Mouse (Mus musculus) spleen, adult 2 months (tissue): ENCODE data around the gene Polr2h. TPM values are rescaled to one million over a fixed set of nuclear protein-coding genes. Genes with fewer than 3 reads are reported as not detected.

ENCODE experiments used
- DNase-seq, 2 experiments: peaks; one replicate each; pipeline versions ENCODE4 v3.0.0 to v3.0.0-alpha.2; 2012 to 2021; ENCODE audit warnings: low spot score in 2 of 2, low read depth in 1 of 2
- H3K27ac ChIP-seq: fragments of 200-500 bp; 2 replicates; pipeline ENCODE4 v1.5.1; 2012; ENCODE audit warnings: low read length, inconsistent platforms; ENCODE audit not compliant: insufficient read depth
- H3K27me3 ChIP-seq: fragments of 200-500 bp; 2 replicates; pipeline ENCODE4 v1.6.1; 2012; ENCODE audit warnings: mild to moderate bottlenecking, moderate library complexity, low read length, inconsistent platforms; ENCODE audit not compliant: control insufficient read depth, insufficient read depth
- H3K36me3 ChIP-seq: fragments of 200-500 bp; 2 replicates; pipeline ENCODE4 v1.6.1; 2012; ENCODE audit warnings: mild to moderate bottlenecking, low read length, inconsistent platforms; ENCODE audit not compliant: control insufficient read depth, insufficient read depth
- H3K4me1 ChIP-seq: fragments of 200-500 bp; 2 replicates; pipeline ENCODE4 v1.6.1; 2011; ENCODE audit warnings: inconsistent platforms; ENCODE audit not compliant: control insufficient read depth, insufficient read depth, insufficient read length
- H3K4me3 ChIP-seq: fragments of 200-500 bp; 2 replicates; pipeline ENCODE4 v1.5.1; 2011; ENCODE audit warnings: mild to moderate bottlenecking, inconsistent platforms; ENCODE audit not compliant: insufficient read depth, insufficient read length; ENCODE audit errors: extremely low read depth
- CTCF ChIP-seq: fragments of 200-500 bp; IDR thresholded peaks from 2 replicates; pipeline ENCODE4 v1.5.1; 2011; ENCODE audit warnings: mild to moderate bottlenecking, inconsistent platforms; ENCODE audit not compliant: insufficient read depth, insufficient read length, insufficient replicate concordance; ENCODE audit errors: extremely low read depth
- POLR2A ChIP-seq: fragments of 200-500 bp; IDR thresholded peaks from 2 replicates; pipeline ENCODE4 v1.6.1; 2011; ENCODE audit warnings: low read depth, low read length, inconsistent platforms
- WGBS: fragments of 180-500 bp; shearing (Covaris S2); methylation state at CpG from one replicate; pipeline ENCODE4 v1.1.7; 2018; 5-methylcytosine and 5-hydroxymethylcytosine counted together
- polyA plus RNA-seq: library from polyadenylated mRNA; depleted of rRNA; stranded (reverse); fragments of >200 nt; gene quantifications from 2 replicates; pipeline ENCODE4 v1.2.3, GENCODE M21; 2012

Gene Polr2h
- polyA plus RNA-seq, 1 experiment: 10.0 TPM

GRCm38 (mm10) chr16:20692241-20692965 is 25.1 kb upstream of the Polr2h start:
- peaks cover 10% of the 10 kb centered on the region for H3K27me3 ChIP-seq
- no peak for DNase-seq
- no peak overlapping the region for H3K27ac ChIP-seq
- 88% methylated on average over 16 of the region's 16 CpGs for WGBS
- H3K36me3 ChIP-seq: peaks cover 25% of the 10 kb centered on the region
- no peak overlapping the region for H3K4me3 ChIP-seq
- TF ChIP-seq POLR2A (no peak), CTCF (no peak)
- H3K4me1 ChIP-seq: 0 out of 2 replicates have a peak, but pooled peaks cover 2% of the 10 kb centered on the region

GRCm38 (mm10) chr16:20693111-20693701 is 24.3 kb upstream of the Polr2h start, which contains the start of gene Fam131a:
Gene Fam131a, plus strand, starts transcription at chr16:20693241.
- TF ChIP-seq POLR2A (no peak), CTCF (no peak)
- DNase-seq: peak in 1 of 2 experiments; percentile 73
- WGBS: 3% methylated on average over 37 of the region's 37 CpGs
- Histone ChIP-seq H3K27ac (peak within 1 kb of the TSS; percentile 29; the same call in 1 of the 2 replicates), H3K4me1 (0 out of 2 replicates have a peak, but pooled peaks cover 2% of the 10 kb centered on the region), H3K4me3 (peak within 1 kb of the TSS; percentile 67), H3K27me3 (peaks cover 10% of the 10 kb centered on the region), H3K36me3 (peaks cover 20% of the 10 kb centered on the region)

- 61% methylated on average over 8 of the region's 8 CpGs for WGBS
- 0 out of 2 replicates have a peak, but pooled peaks cover 2% of the 10 kb centered on the region for H3K4me1 ChIP-seq
- no peak overlapping the region for H3K4me3 ChIP-seq
- TF ChIP-seq CTCF: no peak
- no peak for TF ChIP-seq POLR2A
- no peak overlapping the region for H3K27ac ChIP-seq
- H3K36me3 ChIP-seq: peaks cover 7% of the 10 kb centered on the region
- peaks cover 10% of the 10 kb centered on the region for H3K27me3 ChIP-seq
- no peak for DNase-seq
Measured at GRCm38 (mm10) chr16:20694781-20695180, 22.7 kb upstream of the Polr2h start.

DNA sequence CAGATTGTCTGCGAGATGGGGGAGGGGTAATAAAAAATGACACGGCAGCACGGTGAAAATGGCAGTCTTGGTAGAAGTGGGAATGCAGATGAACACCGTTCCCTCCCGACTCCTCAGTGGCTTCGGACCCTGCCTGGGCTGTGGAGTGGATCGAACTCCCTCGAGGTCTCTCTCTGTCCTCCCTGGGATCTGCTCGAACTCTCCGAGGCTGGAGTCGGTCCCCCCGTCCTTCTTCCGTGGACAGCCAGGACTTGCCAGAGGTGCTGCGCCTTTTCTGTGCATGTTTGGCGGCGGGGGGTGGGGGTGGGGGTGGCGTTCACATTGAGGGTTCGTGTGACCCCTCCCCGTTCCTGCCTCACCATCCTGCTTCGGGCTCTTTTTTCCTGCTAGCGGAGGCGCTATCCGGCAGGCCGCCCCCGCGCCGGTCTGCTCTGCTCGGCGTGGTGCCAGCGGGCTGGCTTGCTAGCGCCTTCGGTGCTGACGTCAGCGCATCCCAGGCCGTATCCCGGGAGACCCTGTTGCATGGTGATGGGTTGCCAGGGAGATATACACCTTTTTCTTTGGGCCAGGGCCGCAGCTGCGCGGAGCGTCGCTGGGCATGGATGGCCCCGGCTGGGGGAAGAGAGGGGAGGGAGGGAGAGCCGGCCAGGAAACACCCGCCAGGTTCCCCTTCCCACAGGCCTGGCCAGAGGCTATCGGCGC is 21.7 kb upstream of the Polr2h start:
- Histone ChIP-seq H3K27ac (no peak overlapping the region), H3K27me3 (peaks cover 10% of the 10 kb centered on the region), H3K4me1 (0 out of 2 replicates have a peak, but pooled peaks cover 2% of the 10 kb centered on the region), H3K4me3 (peak overlapping the region; percentile 23; the same call in 1 of the 2 replicates), H3K36me3 (peaks cover 1% of the 10 kb centered on the region; the same call in 1 of the 2 replicates)
- TF ChIP-seq POLR2A: no peak
- TF ChIP-seq CTCF: no peak
- 4% methylated on average over 46 of the region's 46 CpGs for WGBS
- DNase-seq: no peak

GRCm38 (mm10) chr16:20699266-20699665 is 18.2 kb upstream of the Polr2h start:
- Histone ChIP-seq H3K27ac (no peak overlapping the region), H3K4me1 (0 out of 2 replicates have a peak, but pooled peaks cover 6% of the 10 kb centered on the region), H3K27me3 (peaks cover 7% of the 10 kb centered on the region), H3K36me3 (no peaks in the 10 kb centered on the region), H3K4me3 (no peak overlapping the region)
- no peak for TF ChIP-seq POLR2A
- no peak for TF ChIP-seq CTCF
- whole genome bisulfite sequencing: 83% methylated on average over 5 of the region's 5 CpGs
- DNase-seq: no peak

- H3K4me1 ChIP-seq: 0 out of 2 replicates have a peak, but pooled peaks cover 6% of the 10 kb centered on the region
- no peaks in the 10 kb centered on the region for H3K36me3 ChIP-seq
- peaks cover 3% of the 10 kb centered on the region for H3K27me3 ChIP-seq
- DNase-seq: no peak
- no peak overlapping the region for H3K27ac ChIP-seq
- WGBS: 79% methylated on average over 5 of the region's 5 CpGs
- no peak overlapping the region for H3K4me3 ChIP-seq
- TF ChIP-seq CTCF (no peak), POLR2A (no peak)
Measured at GRCm38 (mm10) chr16:20700036-20700435, 17.4 kb upstream of the Polr2h start.
